Mouse (Mus musculus) olfactory bulb, adult 2 months (tissue): Measurements from ENCODE around the gene Kif3b.

ENCODE experiments used
- CTCF ChIP-seq: fragments of 200-500 bp; IDR thresholded peaks from 2 replicates; pipeline ENCODE4 v1.5.1; 2012; ENCODE audit warnings: low read depth, mild to moderate bottlenecking, low read length, moderate library complexity; ENCODE audit not compliant: insufficient read depth
- POLR2A ChIP-seq: fragments of 200-500 bp; IDR thresholded peaks from 2 replicates; pipeline ENCODE4 v1.6.1; 2012; ENCODE audit warnings: mild to moderate bottlenecking, low read depth, low read length, moderate library complexity; ENCODE audit not compliant: insufficient read depth

DNA sequence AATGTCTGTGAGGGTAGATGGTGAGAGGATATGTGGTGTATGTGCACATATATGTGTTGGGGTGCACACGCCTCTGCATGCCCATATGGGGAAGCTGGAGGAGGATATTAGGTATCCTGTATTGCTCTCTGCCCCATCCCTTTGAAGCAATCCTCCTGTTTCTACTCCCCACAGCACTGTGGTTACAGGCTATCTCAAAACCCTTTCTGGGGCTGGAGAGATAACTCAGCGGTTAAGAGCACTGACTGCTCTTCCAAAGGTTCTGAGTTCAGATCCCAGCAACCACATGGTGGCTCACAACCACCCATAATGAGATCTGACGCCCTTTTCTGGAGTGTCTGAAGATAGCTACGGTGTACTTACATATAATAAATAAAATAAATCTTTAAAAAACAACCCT is 4.7 kb upstream of the Kif3b start:
- TF ChIP-seq CTCF (no peak), POLR2A (no peak)
